Mouse (Mus musculus): ENCODE measurements around the gene Odr4. TPM values are rescaled to one million over a fixed set of nuclear protein-coding genes. Genes with fewer than 3 reads are reported as not detected.
A peak's percentile ranks its signal among the peaks of the same experiment; 100 is the strongest.

Odr4 gene
- 39.8 and 46.9 TPM in 2 replicates for polyA plus RNA-seq (2015; fragmentation: Nextera tagmentation; extraction: Ambion mirVana)

- H3K4me1 ChIP-seq (replicated peaks): peaks cover 15% of the 10 kb centered on the region
- H3K27me3 ChIP-seq: no peaks in the 10 kb centered on the region
- peak; percentile 99 for ATAC-seq
- peak within 1 kb of the TSS; percentile 71 for H3K4me2 ChIP-seq (replicated peaks)
- peaks cover 35% of the 10 kb centered on the region for H3K36me3 ChIP-seq
- H3K4me3 ChIP-seq (replicated peaks): peak within 1 kb of the TSS; percentile 81
- H3K9ac ChIP-seq (replicated peaks): peak within 1 kb of the TSS; percentile 76
- WGBS: under 1% methylated on average over 70 of the region's 76 CpGs
- peak within 1 kb of the TSS; percentile 91 for H3K27ac ChIP-seq
- no peaks in the 10 kb centered on the region for H3K9me3 ChIP-seq
These were observed at the start of gene Odr4, which contains the start of gene Tpr for GRCm38 (mm10) chr1:150392638-150393487. Gene Odr4, minus strand, starts transcription at chr1:150393080. Gene Tpr, plus strand, starts transcription at chr1:150392838.

GRCm38 (mm10) chr1:150441731-150442130, 48.9 kb upstream of the Odr4 start:
- Histone ChIP-seq H3K4me3 (replicated peaks) (no peak overlapping the region), H3K27ac (no peak overlapping the region), H3K9me3 (no peaks in the 10 kb centered on the region), H3K4me2 (replicated peaks) (no peak overlapping the region), H3K4me1 (replicated peaks) (no peaks in the 10 kb centered on the region), H3K27me3 (no peaks in the 10 kb centered on the region), H3K9ac (replicated peaks) (no peak overlapping the region), H3K36me3 (peaks cover 72% of the 10 kb centered on the region)
- WGBS: 83% methylated on average over 4 of the region's 4 CpGs
- ATAC-seq: no peak

GRCm38 (mm10) chr1:150438641-150439040, 45.8 kb upstream of the Odr4 start:
- H3K27ac ChIP-seq: no peak overlapping the region
- H3K4me3 ChIP-seq (replicated peaks): no peak overlapping the region
- H3K36me3 ChIP-seq: peaks cover 73% of the 10 kb centered on the region
- WGBS: 94% methylated on average over 3 of the region's 3 CpGs
- H3K9ac ChIP-seq (replicated peaks): no peak overlapping the region
- H3K4me1 ChIP-seq (replicated peaks): no peaks in the 10 kb centered on the region
- no peak overlapping the region for H3K4me2 ChIP-seq (replicated peaks)
- H3K27me3 ChIP-seq: no peaks in the 10 kb centered on the region
- no peak for ATAC-seq
- no peaks in the 10 kb centered on the region for H3K9me3 ChIP-seq

DNA sequence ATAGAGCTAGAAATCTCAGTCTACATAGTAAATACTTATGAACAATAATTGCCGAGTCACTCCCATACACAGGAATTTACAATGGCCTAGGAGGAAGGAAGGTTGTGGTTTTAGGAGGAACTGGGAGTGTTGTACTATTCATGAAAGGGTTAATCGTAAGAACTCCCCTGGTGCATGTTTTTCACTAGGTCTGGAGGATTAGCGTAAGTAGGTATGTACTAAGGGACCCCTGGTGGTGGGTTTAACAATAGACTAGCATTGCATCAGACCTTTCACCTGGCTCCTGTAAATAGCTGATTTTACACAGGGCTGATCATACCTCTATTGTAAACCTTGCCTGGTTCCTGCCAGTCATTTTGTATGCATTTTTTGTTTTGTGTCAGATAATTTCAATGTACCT, 33.3 kb upstream of the Odr4 start:
- no peak overlapping the region for H3K27ac ChIP-seq
- H3K9me3 ChIP-seq: no peaks in the 10 kb centered on the region
- H3K27me3 ChIP-seq: no peaks in the 10 kb centered on the region
- H3K4me2 ChIP-seq (replicated peaks): no peak overlapping the region
- ATAC-seq: no peak
- no peak overlapping the region for H3K9ac ChIP-seq (replicated peaks)
- H3K4me3 ChIP-seq (replicated peaks): no peak overlapping the region
- peaks cover 84% of the 10 kb centered on the region for H3K36me3 ChIP-seq
- 60% methylated on average over 3 of the region's 3 CpGs for WGBS
- H3K4me1 ChIP-seq (replicated peaks): no peaks in the 10 kb centered on the region

DNA sequence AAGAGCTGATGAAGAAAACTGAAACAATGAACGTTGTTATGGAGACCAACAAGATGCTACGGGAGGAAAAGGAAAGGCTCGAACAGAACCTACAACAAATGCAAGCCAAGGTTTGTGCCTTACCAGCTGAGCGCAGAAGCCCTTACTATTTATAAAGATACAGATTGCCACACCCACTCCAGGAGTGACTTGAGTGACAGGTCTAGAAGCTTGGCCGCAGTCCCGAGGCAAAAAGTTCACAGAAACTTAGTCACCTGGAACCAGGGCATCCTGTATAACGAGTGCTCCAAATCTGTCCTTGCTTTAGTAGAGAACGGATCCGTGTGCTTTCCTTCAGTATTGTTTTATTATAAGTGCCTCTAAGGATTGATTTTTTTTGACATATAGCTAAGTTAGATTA, 32.8 kb upstream of the Odr4 start:
- Histone ChIP-seq H3K9me3 (no peaks in the 10 kb centered on the region), H3K27me3 (no peaks in the 10 kb centered on the region), H3K9ac (replicated peaks) (no peak overlapping the region), H3K4me2 (replicated peaks) (no peak overlapping the region), H3K27ac (no peak overlapping the region), H3K4me3 (replicated peaks) (no peak overlapping the region), H3K4me1 (replicated peaks) (no peaks in the 10 kb centered on the region), H3K36me3 (peaks cover 79% of the 10 kb centered on the region)
- no peak for ATAC-seq
- 87% methylated on average over 9 of the region's 9 CpGs for WGBS

GRCm38 (mm10) chr1:150418426-150418825, 25.5 kb upstream of the Odr4 start:
- Histone ChIP-seq H3K27me3 (no peaks in the 10 kb centered on the region), H3K4me1 (replicated peaks) (no peaks in the 10 kb centered on the region), H3K27ac (no peak overlapping the region), H3K4me2 (replicated peaks) (no peak overlapping the region), H3K36me3 (peaks cover 65% of the 10 kb centered on the region), H3K9ac (replicated peaks) (no peak overlapping the region), H3K4me3 (replicated peaks) (no peak overlapping the region), H3K9me3 (no peaks in the 10 kb centered on the region)
- WGBS: 96% methylated on average over 4 of the region's 4 CpGs
- no peak for ATAC-seq

- Histone ChIP-seq H3K4me3 (replicated peaks) (no peak overlapping the region), H3K9ac (replicated peaks) (no peak overlapping the region), H3K4me2 (replicated peaks) (no peak overlapping the region), H3K27me3 (no peaks in the 10 kb centered on the region), H3K36me3 (peaks cover 67% of the 10 kb centered on the region), H3K4me1 (replicated peaks) (no peaks in the 10 kb centered on the region), H3K9me3 (no peaks in the 10 kb centered on the region), H3K27ac (no peak overlapping the region)
- ATAC-seq: no peak
- 97% methylated on average over 3 of the region's 3 CpGs for WGBS
These were observed 23.1 kb upstream of the Odr4 start for GRCm38 (mm10) chr1:150416006-150416405.

GRCm38 (mm10) chr1:150409996-150410395, 17.1 kb upstream of the Odr4 start:
- H3K9me3 ChIP-seq: no peaks in the 10 kb centered on the region
- H3K4me1 ChIP-seq (replicated peaks): no peaks in the 10 kb centered on the region
- no peak overlapping the region for H3K9ac ChIP-seq (replicated peaks)
- WGBS: 97% methylated on average over 6 of the region's 6 CpGs
- peaks cover 71% of the 10 kb centered on the region for H3K36me3 ChIP-seq
- no peak overlapping the region for H3K4me3 ChIP-seq (replicated peaks)
- H3K27ac ChIP-seq: no peak overlapping the region
- H3K27me3 ChIP-seq: no peaks in the 10 kb centered on the region
- no peak overlapping the region for H3K4me2 ChIP-seq (replicated peaks)
- ATAC-seq: no peak

DNA sequence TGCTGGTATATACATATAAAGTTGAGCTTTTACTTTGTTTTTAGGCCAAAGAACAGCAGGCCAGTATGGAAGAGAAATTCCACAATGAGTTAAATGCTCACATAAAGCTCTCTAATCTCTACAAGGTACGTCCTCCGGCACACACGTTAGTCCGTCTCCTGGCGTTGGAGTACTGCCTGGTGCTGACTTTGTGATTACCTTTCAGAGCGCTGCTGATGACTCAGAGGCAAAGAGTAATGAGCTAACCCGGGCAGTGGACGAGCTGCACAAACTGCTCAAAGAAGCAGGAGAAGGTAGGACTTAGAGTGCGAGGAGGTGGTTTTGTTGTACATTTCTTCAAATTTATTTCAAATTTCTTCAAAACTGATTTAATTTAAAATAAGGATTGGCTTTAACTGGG, 14.4 kb upstream of the Odr4 start:
- no peak overlapping the region for H3K27ac ChIP-seq
- no peak for ATAC-seq
- H3K4me2 ChIP-seq (replicated peaks): no peak overlapping the region
- H3K4me3 ChIP-seq (replicated peaks): no peak overlapping the region
- H3K9me3 ChIP-seq: no peaks in the 10 kb centered on the region
- H3K4me1 ChIP-seq (replicated peaks): no peaks in the 10 kb centered on the region
- H3K9ac ChIP-seq (replicated peaks): no peak overlapping the region
- 93% methylated on average over 9 of the region's 9 CpGs for WGBS
- peaks cover 64% of the 10 kb centered on the region for H3K36me3 ChIP-seq
- H3K27me3 ChIP-seq: no peaks in the 10 kb centered on the region

DNA sequence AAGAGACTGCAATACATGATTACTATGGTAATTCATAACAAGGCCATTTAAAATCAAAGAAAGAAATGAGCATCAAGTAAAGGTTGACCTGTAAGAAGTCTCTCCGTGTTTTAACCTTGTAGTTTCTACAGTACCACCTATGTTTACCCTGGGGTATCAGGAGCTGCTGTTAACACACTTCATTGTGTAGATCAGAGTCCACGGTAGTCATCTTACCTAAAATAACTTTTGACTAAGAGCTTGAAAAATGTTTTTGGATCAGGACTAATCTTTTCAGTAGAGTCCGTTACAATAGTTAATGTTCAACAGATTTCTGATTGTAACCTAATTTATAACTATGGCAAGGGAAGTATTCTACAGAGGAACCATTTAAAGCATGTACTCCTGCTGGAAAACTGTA, 11.7 kb upstream of the Odr4 start:
- no peak for ATAC-seq
- Histone ChIP-seq H3K36me3 (peaks cover 57% of the 10 kb centered on the region), H3K27me3 (no peaks in the 10 kb centered on the region), H3K4me2 (replicated peaks) (no peak overlapping the region), H3K9me3 (no peaks in the 10 kb centered on the region), H3K4me3 (replicated peaks) (no peak overlapping the region), H3K9ac (replicated peaks) (no peak overlapping the region), H3K27ac (no peak overlapping the region), H3K4me1 (replicated peaks) (no peaks in the 10 kb centered on the region)
- 97% methylated on average over 3 of the region's 3 CpGs for WGBS

GRCm38 (mm10) chr1:150403914-150404313, 11.0 kb upstream of the Odr4 start:
- H3K4me2 ChIP-seq (replicated peaks): no peak overlapping the region
- H3K4me1 ChIP-seq (replicated peaks): no peaks in the 10 kb centered on the region
- WGBS: 92% methylated on average over 3 of the region's 3 CpGs
- no peak overlapping the region for H3K4me3 ChIP-seq (replicated peaks)
- ATAC-seq: no peak
- no peak overlapping the region for H3K9ac ChIP-seq (replicated peaks)
- no peaks in the 10 kb centered on the region for H3K9me3 ChIP-seq
- no peaks in the 10 kb centered on the region for H3K27me3 ChIP-seq
- H3K36me3 ChIP-seq: peaks cover 56% of the 10 kb centered on the region
- H3K27ac ChIP-seq: no peak overlapping the region

DNA sequence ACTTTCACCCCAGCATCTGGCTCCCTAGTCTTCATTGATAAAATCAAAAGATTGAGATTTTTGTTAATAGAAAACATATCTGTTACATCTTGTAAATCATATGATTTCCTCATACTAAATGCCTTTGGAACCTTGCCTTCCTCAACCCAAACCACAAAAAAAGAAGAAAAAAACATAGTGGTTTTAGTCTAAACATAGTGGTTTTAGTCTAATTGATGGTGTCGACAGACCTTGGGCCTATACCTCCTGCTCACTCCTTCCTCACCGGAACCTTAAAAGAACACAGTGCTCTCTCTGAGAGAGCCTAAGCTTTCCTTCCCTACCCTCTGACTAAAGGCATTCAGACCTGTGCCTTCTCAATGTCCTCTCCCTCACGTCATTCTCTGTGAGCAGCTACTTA, 3.1 kb upstream of the Odr4 start:
- H3K4me3 ChIP-seq (replicated peaks): no peak overlapping the region
- no peaks in the 10 kb centered on the region for H3K27me3 ChIP-seq
- no peak overlapping the region for H3K9ac ChIP-seq (replicated peaks)
- no peak overlapping the region for H3K4me2 ChIP-seq (replicated peaks)
- H3K27ac ChIP-seq: no peak overlapping the region
- 98% methylated on average over 3 of the region's 3 CpGs for WGBS
- no peak for ATAC-seq
- H3K36me3 ChIP-seq: peaks cover 38% of the 10 kb centered on the region
- no peaks in the 10 kb centered on the region for H3K9me3 ChIP-seq
- peaks cover 15% of the 10 kb centered on the region for H3K4me1 ChIP-seq (replicated peaks)

GRCm38 (mm10) chr1:150393488-150393852, 590 bp upstream of the Odr4 start:
- peak overlapping the region; percentile 91 for H3K27ac ChIP-seq
- peaks cover 15% of the 10 kb centered on the region for H3K4me1 ChIP-seq (replicated peaks)
- H3K4me3 ChIP-seq (replicated peaks): peak overlapping the region; percentile 81
- H3K36me3 ChIP-seq: peaks cover 33% of the 10 kb centered on the region
- WGBS: 0% methylated on average over 27 of the region's 27 CpGs
- no peaks in the 10 kb centered on the region for H3K27me3 ChIP-seq
- peak overlapping the region; percentile 71 for H3K4me2 ChIP-seq (replicated peaks)
- H3K9ac ChIP-seq (replicated peaks): peak overlapping the region; percentile 76
- ATAC-seq: no peak
- H3K9me3 ChIP-seq: no peaks in the 10 kb centered on the region

Data from midbrain, embryonic 13.5 days (tissue).